Mouse (Mus musculus) cerebellum, adult 18-20 months (tissue): ENCODE data around the gene Yipf4.
"Not testable (repeated sequence)": the region's sequence is repeated elsewhere in the genome, so short reads cannot be mapped to it uniquely, and the experiment has no call there.

Source experiments
- DNase-seq, 2 experiments: peaks; one replicate each; pipeline ENCODE4 v3.0.0; 2021

The Yipf4 gene

DNA sequence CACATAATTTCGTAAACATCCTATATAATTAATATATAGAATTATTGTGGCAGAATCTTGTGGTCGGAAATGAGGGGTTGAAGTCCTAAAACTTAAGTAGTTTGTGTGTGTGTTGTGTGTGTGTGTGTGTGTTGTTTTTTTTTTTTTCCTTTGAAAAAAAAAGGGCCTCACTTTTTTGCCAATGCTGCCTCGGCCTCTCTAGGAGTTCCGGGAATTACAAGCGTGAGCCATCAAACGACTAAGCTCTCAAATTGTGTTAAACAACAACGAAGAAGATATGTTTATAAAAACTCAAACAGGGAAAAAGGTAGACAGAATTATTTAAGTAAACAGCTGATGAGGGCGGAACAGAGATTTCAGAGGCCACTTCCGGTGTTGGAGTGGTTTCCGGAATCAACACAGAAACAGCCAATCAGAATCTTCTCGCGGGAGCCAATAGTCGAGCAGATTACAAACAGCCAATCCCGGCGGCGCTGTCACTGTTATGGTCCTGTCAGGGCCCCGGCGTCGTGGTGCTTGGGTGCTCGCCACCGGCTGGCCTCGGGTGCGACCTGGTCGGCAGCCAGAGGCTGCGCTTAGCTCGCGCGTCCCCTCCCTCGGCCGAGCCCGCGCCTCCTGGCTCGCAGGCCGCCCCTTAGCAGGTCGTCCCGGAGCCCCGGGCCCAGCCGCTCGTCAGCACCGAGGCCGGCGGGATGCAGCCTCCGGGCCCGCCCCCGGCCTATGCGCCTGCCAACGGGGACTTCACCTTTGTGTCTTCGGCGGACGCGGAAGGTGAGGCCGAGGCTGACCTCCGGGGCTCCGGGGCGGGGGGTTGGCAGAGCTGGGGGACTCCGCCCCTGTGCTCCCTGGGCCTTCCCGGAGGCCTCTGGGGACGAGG lies at the start of gene Yipf4:
Yipf4 (plus strand) TSS at position 470 of the 877 bp plus-strand sequence.
- DNase-seq = peak; percentile 96 to 98

DNA sequence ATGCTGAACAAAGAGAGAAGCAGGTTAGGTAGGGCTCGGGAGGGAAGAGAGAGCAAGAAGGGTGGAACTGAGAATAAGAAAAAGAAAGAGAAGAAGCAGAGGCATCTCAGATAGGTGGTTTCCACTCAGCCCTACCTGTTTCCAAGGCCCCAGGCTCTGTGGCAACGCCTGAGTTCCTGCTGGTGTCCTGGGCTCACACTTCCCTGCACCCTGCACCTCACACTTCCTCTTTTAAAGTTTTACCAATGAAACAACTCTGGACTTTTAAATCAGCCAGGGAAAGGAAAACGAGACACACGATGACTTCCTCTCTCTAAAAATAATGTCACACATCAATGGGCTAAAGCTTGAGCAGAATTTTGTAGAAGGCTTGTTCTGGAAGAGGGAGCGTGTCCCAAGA lies 48.8 kb upstream of the Yipf4 start:
- DNase-seq = no peak

DNA sequence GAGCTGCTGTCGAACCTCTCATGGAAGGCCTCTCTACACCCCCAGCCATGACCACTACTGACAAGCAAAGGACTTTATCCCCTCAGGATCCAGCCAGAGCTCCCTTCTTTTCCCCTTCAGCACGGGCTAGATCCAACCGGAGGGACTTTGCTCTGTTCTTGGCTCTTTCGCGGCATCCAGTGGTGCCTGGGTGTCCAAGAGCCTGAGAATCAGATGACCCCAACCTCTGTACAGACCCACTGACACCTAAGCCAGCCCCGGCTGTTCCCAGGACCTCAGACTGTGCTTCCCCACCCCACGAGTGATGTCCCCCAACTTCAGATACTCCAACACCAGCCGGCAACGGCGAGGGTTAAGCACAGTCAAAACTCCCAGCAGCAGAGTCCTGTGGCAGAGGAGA lies 39.5 kb upstream of the Yipf4 start:
- DNase-seq = no peak

DNA sequence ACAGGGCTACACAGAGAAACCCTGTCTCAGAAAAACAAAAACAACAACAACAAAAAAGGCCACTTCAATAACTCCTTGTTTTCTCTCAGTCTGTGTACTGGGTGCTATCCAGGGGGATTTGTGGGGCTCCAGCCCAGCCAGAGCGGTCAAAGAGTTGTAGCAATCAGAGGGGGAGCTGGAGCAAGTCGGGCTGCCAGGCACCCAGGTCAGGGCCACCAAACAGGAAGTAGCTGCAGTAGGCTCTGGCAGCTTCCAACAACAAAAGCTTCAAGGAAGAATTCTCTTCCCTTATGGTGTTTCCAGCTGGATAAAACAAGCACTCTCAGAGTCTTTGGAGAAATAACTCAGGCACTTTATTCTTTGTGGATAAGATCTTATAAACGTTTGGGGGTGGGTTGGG lies 35.4 kb upstream of the Yipf4 start:
- no peak for DNase-seq

DNA sequence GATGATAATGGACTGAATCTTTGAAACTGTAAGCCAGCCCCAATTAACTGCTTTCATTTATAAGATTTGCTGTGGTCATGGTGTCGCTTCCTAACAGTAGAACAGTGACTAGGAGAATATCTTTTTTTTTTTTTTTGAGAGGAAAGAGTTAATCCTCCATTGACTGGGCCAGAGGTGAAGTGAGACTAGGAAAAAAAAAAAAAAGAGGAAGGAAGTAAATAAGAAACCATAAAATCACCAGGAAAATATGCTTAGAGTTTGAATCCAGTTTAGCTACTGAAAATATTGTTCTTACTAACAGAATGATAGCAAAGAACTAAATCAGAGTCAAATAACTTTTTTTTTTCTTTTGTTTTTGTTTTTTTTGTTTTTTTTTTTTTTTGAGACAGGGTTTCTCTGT lies 34.6 kb upstream of the Yipf4 start:
- DNase-seq = no peak

DNA sequence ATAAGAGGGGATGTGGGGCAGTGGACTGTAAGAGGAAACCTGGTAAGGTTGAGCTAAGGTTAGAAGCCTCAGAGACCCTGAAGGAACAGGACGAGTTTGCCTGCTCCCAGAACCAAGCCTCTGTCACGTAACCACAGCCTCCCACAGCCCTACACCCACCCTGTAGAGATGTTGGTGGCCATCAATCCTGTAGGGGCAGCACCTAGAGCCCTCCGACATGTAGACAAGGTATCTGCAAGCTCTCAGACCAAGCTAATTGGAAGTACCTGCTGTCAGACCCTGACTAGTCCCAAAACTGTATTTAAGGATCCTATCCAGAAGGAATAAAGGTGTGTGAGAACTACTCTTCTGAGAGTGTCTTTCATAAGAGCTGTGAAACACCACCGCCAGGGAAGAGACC lies 33.9 kb upstream of the Yipf4 start:
- no peak for DNase-seq

DNA sequence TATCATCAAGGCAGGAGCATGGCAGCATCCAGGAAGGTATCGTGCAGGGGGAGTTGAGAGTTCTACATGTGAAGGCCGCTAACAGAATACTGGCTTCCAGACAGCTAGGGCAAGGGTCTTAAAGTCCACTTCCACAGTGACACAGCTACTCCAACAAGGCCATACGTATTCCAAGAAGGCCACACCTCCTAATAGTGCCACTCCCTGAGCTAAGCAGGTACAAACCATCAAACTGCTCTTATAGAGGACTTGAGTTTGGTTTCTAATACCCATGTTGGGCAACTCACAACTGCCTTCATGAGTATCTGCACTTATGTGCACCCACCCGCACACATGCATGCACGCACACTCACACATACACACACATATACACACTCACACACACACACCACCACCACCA lies 32.5 kb upstream of the Yipf4 start:
- no peak for DNase-seq

DNA sequence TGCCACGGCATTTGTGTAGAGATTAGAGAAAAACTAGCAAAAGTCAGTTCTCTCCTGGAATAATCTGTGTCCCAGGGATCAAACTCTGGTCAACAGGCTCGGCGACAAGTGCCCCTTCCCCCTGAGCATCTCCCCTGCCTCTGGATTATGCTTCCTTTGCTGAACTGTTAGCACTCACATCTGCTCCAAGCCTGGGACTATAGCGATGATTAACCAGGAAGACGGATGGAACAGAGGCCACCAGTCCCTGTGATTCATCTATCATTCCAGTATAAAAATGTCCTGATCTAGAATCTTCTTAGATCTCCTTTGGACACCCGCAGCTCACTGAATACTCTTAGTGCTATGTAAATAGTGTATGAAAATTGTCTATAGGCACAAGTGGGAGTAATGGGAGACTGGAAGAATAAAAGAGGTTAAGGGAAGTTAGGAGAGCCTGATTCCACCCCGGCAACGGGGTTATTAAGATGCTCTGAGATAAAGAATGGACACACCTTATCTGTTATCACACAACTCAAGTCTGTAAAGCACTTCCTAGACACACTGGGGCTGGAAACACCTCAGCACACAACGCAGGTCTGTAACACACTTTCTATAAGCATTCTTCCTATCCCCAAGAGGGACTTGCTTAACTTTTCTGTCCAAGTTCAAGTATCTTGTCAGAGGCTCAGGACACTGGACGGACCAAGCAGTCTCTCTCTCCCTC lies 31.2 kb upstream of the Yipf4 start:
- no peak for DNase-seq

DNA sequence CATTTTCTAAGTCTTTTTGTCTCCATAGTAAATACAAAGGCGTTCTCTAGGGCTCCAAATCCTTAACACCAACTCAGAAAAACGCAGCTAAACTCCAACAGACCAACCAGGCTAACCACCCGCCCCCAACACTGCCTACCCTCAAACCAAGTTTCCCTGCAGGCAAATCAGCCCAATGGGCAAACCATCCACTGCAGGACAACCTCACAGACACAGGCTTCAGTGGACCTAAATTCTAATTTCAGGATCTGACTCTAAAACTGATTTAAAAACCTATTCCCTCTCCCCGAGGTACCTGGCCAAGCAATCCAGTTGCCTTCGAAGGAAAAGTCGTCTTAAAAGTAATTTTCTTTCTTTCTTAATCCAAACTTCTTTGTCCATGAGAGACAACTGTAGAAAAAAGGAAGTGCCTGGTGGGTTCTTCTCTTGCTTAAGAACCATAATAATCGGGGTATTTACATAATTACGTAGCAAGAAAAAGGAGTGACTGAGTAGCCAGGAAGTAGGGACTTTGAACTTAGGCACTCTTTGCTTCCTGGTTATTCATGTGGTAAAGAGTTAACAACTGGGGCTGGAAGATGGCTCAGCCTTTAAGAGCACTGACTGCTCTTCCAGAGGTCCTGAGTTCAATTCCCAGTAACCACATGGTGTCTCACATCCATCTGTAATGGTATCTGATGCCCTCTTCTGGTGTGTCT lies 30.4 kb upstream of the Yipf4 start, which contains the start of gene Nlrc4:
Nlrc4 (minus strand) TSS at position 432 of the 698 bp plus-strand sequence.
- no peak for DNase-seq

DNA sequence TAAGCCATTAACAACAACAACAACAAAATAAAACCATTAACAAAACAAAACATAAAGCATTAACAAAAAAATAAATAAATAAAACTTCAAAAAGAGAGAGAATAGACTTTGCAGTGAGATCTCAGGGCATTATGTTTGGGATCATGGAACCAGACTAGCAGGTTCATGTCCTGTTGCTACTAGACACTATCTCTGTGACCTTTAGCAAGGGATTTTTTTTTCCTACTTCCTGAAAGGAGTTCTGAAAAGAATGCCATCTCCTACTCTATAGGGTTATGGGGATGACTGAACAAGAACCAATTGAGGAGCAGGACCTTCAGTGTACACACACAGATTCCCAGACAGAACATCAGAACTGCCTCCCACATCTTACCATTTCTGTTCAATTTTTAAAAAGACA lies 25.8 kb upstream of the Yipf4 start:
- DNase-seq = no peak

DNA sequence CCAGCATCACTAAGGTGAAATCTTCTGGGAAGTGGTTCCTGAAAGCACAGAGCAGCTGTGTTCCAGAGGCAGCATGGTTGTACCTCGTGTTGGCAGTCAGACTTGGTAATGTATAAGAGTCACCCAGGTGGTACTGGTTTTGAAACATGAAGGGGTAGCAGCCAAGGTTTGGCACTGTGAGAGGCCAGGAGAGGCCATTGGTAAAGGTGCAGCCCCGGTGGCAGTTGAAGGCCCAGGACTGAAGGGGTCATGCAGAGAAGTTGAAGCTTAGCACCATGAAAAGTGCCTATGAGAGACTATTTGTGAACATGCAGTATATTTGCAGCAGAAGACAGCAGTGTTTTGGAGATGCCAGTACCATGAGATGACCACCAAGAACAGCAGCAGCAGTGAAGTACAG lies 21.3 kb upstream of the Yipf4 start:
- DNase-seq = not testable (repeated sequence)

DNA sequence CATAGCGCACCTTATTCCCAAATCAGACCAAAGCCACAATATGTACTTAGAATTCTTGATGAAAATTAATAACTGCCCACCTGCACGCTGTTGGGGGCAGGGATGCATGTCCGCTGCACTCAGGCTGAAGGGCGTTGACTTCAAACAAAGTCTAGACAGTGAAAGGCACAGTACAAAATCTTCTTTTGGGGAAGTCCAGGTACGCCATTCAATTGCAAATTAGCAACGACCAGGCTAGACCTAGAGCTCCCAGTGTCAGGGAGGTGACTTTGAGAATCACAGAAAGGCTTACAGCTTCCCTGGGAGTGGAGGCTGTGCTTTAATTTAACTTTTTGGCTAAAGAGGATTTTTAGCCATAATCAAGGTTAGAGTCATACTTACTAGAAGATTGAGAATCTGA lies 19.2 kb upstream of the Yipf4 start:
- not testable (repeated sequence) for DNase-seq

DNA sequence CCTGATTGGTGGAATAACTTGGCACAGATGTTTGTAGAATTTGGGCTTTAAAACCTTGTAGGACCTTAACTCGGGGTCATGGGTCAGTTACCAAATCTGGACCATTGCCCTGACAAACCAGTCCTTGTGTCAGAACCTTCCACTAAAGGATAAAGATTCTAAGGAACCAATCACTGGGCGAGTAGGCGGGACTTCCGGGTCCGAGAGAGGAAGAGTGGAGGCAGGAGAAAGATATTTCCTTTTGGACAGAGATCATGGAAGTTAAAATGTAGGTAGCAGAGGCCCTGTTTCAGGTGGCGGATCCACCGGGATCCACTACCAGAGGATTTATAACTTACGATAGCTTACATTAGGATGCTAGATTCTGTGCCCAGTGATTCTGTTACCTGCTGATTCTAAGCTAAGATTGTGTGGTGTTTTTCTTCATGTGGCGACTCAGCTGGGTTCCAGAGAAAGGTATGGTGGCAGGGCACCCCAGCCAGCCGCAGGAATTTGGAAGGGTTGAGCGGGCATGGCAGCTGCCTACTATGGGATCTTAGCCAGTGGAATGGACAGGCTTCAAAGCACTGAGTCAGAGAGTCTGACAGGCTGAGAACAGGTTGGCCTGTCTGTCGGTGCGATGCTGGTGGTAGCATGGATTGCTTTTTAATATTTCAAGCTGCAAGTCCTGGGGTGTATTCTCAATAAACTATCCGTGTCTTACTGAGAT lies 8.8 kb upstream of the Yipf4 start:
- no peak for DNase-seq

DNA sequence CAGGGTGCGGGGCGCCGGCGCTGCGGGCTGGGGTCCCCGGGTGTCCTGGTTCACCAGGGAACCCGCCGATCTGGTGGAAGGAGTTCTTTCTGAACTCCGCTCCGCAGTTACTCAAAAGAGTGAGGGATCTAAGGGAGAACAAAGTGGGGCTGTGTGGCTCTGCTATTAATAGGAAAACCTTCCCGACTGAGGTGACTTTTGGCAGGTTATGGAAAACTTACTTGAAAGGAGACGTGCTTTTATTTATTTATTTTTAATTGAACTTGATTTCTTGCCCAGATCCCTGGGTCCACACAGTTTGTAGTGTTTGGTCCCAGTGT lies 568 bp downstream of the Yipf4 start:
- DNase-seq = no peak

DNA sequence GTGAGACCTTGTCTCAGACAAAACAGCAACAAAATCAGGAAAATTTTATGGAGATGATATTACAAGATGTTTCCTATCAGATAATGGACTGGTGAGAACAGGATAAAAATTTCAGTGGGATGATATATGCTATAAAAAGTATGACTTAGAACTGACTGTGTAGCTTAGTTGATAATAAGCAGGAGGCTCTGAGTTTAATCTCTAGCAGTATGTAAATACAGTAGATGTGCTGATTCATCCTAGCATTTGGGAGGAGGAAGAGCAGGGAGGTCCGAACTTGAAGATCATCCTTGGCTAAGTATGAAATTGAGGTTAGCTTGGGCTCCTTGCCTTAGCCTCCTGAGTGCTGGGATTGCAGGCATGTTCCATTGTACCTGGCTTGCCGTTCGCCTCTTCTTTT lies 2.3 kb downstream of the Yipf4 start:
- DNase-seq = no peak

DNA sequence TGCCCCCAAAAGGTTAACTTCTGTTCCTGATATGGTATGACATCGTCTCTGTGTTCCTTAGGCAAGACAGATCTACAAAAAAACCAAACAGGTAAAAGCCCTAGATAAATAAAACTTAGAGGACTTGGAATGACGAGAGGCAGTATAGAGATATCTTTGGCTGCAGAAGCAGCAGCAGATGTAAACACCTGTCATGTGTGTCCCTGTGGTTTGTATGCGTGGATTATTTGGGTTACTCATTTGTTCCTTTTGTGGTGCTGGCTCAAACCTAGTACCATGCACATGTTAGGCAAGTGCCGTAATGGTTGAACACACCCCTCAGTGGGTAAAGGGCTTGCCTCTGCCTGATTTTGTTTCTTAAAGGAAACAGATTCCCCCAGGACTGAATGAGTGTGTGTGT lies 10.9 kb downstream of the Yipf4 start:
- DNase-seq = no peak

DNA sequence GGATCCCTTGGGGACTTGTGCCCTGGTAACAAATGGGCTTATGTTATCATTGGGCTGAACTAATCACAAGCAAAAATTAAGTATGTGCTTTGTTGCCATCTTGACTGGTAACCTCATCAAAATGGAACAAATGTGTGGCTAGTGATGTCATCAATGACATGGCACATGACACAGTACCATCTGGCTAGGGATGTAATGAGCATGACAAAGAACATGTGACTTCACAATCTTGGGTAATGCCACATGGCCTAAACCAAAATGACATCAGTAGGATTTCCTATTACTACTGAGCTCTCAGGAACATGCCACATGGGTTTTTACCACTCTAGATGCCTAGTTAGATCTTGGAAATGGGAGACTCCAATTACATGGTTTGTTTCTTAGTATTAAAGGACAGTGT lies 11.8 kb downstream of the Yipf4 start:
- no peak for DNase-seq

DNA sequence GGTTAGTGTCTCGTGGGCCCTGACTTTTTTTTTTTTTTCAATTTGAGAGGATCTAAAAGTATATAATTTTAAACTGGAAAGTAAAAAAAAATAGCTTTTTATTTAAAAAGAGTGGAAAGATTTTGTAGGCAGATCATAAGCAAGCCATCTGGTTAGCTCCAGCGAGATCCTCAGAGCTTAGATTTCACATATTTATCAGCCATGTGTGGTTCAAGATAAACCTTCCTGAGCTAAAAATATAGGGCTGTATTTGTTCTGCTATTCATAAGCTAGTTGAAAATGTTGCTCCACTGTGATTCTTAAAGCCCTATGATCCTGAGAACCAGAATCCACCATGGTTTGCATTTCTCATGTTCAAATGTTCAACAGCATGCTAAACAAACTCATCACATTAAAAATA lies 18.6 kb downstream of the Yipf4 start:
- DNase-seq = no peak

DNA sequence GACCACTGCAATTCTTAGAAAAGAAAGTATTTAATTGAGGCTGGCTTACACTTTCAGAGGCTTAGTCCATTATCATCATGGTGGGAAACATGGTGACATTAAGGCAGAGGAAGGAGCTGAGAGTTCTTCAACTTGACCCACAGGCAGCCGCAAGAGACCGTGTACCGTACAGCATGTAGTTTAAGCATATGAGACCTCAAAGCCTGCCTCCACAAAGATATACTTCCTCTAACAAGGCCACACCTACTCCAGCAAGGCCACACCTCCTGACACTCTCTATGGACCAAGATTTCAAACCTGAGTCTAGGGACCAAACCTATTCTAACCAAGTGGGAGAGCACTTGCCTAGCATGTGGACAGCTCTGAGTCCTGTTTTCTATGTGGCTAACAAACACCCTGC lies 19.3 kb downstream of the Yipf4 start:
- no peak for DNase-seq

DNA sequence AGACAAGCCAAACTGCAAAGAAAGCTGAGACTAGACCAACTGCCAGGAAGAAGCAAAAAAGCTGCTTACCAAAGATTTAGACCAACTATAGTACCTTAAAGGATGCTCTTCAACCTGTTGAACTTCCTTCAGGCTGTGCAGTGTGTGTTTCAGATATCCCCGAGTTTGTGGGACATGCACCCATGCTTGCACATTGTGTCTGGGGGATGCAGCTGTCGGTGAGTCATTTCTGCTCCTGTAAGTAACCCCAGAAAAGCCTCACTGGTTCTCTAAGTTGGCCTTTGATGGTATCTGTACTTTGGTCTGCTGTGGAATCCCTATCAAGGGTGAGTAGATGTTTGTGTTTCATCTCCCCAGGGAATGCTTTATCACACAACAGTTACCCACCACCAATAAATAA lies 23.0 kb downstream of the Yipf4 start:
- DNase-seq = no peak

DNA sequence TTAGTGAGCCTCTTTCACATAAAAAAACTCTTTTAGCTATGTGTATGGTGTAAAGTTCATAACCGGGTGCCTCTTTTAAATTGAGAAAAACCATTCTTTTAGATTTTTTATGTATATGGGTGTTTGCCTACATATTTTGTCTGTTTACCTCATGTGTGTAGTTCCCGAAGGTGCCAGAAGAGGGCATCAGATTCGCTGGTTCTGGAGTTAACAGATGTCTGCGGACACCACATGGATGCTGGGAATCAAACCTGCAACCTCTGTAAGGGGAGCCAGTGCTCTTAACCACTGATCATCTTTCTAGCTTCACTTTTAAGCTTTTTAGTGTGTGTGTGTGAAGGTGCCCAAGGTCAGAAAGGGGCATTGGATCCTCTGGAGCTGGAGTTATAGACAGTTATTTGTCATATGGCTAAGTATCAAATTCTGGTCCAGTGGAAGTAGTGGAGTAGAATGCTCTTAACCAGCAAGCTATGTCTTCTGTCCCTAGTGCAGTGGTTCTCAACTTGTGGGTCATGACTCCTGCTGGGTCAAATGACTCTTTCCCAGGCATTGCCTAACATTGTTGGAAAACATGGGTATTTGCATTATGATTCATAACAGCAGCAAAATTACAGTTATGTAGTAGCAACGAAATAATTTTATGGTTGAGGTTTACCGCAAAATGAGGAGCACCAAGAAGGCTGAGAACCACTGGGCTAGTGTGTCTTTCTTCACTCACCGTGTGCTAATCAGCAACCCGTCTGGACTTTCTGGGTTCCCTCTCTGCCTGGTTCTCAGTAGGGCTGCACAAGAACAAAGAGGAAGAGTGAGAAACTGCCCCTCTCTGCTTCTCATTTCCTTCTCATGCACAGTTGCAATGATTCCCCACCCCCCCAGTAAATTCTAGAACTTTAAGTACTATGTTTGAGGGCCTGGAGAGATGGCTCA lies 33.8 kb downstream of the Yipf4 start:
- DNase-seq = no peak

DNA sequence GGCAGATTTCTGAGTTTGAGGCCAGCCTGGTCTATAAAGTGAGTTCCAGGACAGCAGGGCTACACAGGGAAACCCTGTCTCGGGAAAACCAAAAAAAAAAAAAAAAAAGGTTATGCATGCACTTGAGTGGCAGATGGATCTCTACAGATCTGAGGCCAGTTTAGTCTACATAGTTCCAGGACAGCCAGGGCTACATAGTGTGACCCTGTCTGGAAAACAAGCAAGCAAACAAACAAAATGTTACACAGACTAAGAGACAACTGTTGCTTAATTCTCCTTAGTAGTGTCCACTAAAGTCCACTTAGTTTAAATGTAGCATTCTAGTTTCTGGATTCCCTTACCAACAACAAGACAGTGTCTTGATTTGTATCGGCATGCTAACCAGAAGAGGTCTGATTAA lies 36.8 kb downstream of the Yipf4 start:
- DNase-seq = no peak
